Mouse (Mus musculus) bone marrow, adult 2 months (tissue): Measurements from ENCODE around the gene Zmiz2.

Experiments used
- CTCF ChIP-seq: fragments of 200-500 bp; IDR thresholded peaks from 2 replicates; pipeline ENCODE4 v1.5.1; 2011; ENCODE audit warnings: low read length, control low read depth; ENCODE audit not compliant: control insufficient read depth, insufficient read depth
- POLR2A ChIP-seq: fragments of 200-500 bp; IDR thresholded peaks from 2 replicates; pipeline ENCODE4 v1.6.1; 2011; ENCODE audit warnings: low read depth, mild to moderate bottlenecking, control low read depth, low read length, borderline replicate concordance; ENCODE audit not compliant: control insufficient read depth

DNA sequence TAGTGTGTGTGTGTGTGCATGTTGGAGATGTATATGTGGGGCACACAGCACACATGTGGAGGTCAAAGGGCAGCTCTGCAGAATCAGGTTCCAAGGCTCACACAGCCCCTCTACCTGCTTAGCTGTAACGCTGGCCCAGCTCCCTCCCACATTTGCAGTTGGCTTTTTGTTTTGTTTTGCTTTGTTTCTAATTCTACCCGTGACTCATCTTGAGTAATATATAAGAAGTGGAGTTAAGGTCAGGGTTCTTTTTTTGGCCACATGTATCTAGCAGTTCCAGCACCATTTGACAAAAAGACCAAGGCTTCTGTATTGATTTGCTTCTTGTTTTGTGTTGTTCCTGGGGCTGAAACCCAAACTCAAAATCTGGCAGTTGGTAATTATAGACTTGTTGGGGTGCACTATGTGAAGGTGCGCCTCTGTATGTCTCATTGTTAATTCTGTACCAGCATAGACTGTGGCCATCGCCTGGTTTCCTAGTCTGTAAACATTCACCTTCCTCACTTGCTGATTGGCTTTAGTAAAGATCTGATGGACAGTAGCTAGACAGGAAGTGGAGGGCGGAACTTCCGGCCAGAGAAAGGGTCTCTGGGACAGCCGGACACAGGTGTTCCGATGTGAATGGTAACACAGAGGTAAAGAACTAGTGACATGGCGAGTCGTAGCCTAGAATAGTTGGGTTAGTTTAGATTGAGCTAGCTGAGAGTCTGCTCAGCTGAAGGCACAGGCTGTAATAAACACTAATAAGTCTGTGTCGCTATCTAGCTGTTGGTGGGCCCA, 17.3 kb upstream of the Zmiz2 start:
- TF ChIP-seq CTCF (no peak), POLR2A (no peak)
